Mouse (Mus musculus): ENCODE results near the gene Zranb3.

GRCm38 (mm10) chr1:128032123-128032522, 70.7 kb downstream of the Zranb3 start:
- no peak for TF ChIP-seq CTCF (IDR thresholded peaks at IDR 0.05; ENCODE audit: extremely low read depth, insufficient read depth, insufficient read length, insufficient replicate concordance)
- no peak for TF ChIP-seq POLR2A (IDR thresholded peaks at IDR 0.05; ENCODE audit: low read depth, low read length)
